Mouse (Mus musculus) ovary, adult 18-20 months (tissue): Measurements from ENCODE around the gene Plekhh2.
A peak's percentile ranks its signal among the peaks of the same experiment; 100 is the strongest.
"Not testable (repeated sequence)": the region's sequence is repeated elsewhere in the genome, so short reads cannot be mapped to it uniquely, and the experiment has no call there.

Experiments
- DNase-seq: peaks from one replicate; pipeline ENCODE4 v3.0.0; 2022; ENCODE audit warnings: low spot score, mixed read lengths

Plekhh2 gene

DNA sequence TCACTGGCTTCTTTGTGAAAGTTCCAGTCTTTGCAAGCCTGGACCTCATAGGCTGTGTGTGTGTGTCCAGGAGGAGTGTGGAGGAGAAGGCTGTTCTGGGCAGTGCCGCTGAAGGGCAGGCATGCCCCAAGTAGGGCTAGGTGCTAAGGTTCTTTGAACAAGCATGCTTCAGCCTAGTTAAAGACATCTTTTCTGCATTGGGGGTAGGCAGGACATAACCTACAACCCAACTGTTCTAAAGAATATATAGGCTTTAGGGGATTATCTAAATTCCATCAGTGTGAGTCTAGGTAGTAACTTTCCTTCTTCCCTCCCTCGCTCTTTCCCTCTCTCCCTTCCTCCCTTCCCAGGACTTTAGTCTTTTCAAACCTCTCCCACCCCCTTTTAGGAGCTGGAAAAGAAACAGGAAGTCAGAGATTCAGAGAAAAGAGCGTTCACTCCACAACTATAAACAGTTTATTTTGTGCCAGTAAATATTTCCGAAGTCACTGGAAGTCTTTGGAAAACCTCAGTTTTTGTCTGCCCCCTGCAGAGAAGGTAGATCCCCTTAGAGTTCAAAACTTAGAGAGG is 906 bp downstream of the Plekhh2 start:
- no peak for DNase-seq

DNA sequence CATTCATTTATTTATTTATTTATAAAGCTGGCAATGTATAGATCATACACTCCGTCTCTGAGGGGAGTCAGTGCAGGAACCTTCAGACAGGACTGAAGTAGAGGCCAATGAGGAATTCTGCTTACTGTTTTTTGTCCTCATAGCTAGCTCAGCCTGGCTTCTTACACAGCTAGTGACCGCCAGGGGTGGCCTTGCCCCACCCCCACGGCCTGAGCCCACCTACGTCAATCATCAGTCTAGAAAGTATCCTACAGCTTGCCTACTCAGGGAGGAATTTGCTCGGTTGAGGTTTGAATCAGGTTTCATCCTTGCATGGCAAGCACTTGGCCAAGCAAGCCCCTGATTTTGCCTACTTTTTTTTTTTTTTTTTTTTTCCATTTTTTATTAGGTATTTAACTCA is 4.2 kb downstream of the Plekhh2 start:
- DNase-seq: no peak

DNA sequence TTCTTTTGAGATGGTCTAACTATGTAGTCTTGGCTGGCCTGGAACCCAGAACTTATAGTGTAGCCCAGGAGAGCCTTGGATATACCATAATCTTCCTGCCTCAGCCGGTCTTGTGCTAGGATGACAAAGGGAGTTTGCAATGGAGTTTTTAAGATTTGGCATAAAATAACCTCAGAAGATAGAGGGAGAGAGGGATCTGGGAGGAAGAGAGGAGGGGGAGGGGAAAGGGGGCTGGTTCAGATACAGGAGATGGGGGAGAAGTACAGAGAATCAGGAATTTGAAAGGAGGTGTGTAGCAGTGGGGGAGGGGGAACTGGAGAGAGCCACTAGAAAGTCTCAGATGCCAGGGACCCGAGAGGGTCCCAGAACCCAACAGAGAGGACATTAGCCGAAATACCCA is 7.7 kb downstream of the Plekhh2 start:
- DNase-seq: no peak

DNA sequence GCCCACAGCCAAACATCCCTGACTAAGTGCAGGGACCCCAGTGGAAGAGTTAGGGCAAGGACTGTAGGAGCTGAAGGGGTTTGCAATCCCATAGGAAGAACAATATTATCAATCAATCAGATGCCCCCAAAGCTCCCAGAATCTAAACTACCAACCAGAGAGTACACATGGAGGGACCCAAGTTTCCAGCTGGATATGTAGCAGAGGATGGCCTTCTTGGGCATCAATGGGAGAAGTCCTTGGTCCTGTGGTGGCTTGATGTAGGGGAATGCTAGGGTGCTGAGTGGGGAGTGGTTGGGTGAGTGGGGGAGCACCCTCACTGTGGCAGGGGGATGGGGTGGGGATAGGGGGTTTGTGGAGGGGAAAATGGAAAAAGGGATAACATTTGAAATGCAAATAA is 8.4 kb downstream of the Plekhh2 start:
- DNase-seq: no peak

DNA sequence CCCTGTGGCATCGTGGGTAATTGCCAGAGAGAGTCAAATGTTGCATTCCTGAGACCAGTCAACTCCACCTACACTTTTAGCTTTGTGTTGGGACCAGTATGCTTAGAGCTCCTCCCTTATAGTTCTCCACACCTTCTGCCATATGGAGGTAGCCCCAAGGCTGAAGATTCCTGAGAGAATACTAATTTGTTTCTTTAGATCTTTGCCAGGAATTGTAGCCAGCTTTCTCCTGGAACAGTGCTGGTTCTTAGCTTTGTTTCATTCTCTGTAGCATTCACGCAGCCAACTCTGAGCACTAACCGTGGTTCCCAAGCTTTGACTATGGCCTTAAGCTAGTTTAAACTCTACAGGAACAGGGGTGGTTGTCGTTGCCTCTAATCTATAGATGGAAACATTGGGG is 17.7 kb downstream of the Plekhh2 start:
- no peak for DNase-seq

DNA sequence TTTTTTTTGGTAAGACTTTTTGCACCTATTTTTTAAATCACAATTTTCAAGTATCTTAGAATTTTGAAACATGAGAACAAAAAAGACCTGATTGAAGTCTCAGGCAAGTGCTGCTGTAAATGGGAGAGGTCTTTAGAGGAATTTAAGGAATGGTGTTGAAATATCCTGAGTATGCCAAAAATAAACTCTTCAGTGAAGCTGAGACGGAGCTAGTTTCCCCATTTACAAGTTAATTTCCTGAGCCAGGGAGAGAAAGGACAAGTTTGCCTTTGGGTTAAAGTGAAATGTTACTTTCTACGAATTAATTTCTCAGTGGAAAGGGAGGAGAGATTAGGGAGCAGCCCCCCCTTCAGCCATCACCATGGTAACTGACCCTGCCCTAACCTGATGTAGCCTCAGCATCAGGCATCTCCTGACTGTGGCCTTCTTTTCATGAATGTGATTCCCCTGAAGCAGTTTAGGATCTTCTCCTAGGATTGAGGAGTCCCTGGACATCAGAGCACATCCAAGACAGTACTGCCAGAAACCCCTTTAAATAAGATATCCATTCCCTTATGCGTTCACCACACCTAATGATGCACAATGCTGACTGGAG is 18.6 kb downstream of the Plekhh2 start:
- DNase-seq: no peak

DNA sequence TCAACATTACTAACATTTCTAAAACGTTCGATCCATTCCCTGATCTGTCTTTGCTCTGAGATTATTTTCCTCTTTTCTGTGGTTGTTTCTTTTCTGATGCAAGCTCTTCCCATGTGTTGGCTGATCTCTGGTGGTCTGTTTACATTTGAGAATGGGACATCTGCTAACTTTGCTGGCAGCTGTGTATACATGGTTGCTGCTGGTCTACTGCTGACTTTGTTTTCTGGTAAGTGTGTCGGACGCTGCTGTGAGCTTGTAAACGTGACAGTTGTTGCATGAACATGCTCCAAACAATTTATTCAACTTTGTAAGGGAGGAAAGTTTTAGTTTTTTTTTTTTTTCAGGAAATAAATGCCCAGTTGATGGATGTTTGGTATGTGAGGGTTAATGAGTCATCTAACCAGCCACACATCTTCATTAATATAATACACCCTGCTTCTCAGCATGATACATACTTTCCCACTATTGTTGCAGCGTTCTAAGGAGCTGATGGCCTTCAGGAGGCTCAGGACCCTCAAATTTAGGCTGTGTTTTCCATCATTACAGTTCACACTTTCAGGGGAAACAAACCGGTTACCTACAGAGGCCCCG is 21.3 kb downstream of the Plekhh2 start:
- DNase-seq: no peak

DNA sequence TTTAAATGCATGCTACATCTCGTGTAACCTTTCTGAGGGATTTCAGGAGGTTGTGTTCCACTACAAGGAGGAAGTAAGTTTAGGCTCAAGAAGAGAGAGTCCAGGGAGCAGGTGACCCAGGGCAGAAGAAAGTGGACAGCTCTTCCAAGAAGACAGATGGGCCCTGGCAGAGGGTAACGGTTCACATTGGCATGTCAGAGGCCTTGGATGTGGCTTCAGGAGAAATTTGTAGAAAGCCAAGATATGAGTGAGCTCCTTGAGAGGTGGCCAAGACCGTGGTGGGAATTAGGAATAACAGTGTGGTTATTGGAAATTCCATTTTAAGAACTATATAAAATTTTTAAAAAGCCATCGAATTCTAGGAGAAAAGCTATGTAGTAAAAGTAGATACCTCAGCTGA is 22.1 kb downstream of the Plekhh2 start:
- no peak for DNase-seq

DNA sequence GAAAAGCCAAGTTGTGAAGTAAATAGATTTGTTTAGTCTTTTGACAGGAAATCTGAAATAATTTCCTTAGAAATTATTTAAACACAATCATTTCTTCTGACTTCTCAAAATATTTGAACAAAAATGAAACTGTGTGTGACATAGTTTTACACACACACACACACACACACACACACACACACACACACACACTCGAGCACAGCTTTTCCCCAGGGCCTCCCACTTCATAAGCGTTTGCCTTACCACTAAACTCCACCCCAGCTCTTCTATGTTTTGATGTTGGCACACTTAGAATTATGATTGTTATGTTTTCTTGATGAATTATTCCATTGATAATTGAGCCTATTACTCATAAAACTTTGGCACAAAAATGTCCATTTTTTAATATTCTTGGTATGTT is 22.9 kb downstream of the Plekhh2 start:
- no peak for DNase-seq

DNA sequence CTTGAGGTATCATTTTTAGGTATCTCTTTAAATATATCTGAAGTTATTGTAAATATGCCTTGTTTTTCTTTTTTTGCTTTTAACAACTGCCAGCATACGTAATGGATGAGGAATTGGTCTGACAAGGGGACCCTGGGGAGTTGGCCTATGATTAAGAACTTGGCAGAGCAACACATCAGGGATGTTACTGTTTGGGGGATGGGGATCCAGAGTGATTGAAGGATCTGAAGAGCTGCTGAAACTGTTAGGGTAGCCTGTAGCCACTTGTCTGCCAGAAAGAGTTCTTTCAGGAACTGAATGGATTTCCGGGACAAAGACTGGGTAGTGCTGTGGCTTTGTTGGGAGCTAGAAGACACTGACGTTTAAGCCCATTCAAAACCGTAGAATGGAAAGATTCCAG is 23.5 kb downstream of the Plekhh2 start:
- no peak for DNase-seq

DNA sequence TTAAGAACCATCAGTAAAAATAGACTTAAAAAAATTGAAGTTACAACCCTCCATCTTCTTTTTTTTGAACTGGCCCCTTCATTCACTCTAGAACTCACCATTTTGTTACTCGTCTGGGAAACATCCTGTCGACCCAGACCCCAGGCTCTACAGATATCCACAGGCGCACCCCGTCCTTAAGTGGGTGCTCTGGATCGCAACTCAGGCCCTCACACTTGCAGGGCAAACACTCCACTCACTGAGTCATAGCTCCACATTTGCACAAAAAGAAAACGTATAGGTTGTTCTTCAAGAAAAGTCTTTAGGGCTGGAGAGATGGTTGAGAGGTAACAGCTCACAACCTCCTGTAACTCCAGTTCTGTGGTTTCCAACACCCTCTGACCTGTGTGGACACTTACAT is 25.6 kb downstream of the Plekhh2 start:
- no peak for DNase-seq

DNA sequence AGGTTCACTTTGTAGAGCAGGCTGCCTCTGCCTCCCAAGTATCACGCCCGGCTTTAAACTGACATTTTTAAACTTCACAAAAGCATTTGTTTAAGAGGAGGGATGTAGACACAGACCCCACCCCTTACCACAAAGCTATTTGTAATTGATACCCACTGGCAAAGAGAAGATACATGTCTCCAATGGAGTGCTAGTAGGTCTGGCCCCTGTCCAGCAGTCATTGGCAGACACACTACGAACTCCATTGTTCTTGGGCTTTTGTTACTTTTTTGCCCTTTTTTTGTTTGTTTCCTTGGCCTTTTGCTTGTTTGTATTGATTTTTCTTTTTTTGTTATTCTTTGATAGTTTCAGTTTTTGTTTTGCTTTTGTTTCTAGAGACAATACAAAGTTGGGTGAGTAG is 26.3 kb downstream of the Plekhh2 start:
- DNase-seq: no peak

DNA sequence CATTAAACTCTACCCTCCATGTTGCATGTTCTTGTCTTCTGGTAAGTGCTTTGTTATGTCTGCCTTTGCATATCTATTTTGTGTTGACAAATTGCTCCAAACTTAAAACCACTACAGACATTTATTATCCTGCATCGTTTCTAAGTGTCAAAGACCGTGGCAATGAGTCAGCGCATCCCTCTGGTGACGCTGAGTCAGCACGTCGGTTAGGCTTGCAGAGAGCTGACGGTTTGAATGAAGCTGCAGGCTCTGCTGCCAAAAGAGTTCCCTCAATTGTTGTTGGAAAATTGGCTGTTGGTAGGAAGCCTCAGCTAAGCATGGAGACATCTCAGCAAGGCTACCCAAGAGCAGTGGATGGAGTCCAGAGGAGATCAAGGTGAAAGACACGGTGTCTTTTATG is 28.9 kb downstream of the Plekhh2 start:
- peak; percentile 11 for DNase-seq

DNA sequence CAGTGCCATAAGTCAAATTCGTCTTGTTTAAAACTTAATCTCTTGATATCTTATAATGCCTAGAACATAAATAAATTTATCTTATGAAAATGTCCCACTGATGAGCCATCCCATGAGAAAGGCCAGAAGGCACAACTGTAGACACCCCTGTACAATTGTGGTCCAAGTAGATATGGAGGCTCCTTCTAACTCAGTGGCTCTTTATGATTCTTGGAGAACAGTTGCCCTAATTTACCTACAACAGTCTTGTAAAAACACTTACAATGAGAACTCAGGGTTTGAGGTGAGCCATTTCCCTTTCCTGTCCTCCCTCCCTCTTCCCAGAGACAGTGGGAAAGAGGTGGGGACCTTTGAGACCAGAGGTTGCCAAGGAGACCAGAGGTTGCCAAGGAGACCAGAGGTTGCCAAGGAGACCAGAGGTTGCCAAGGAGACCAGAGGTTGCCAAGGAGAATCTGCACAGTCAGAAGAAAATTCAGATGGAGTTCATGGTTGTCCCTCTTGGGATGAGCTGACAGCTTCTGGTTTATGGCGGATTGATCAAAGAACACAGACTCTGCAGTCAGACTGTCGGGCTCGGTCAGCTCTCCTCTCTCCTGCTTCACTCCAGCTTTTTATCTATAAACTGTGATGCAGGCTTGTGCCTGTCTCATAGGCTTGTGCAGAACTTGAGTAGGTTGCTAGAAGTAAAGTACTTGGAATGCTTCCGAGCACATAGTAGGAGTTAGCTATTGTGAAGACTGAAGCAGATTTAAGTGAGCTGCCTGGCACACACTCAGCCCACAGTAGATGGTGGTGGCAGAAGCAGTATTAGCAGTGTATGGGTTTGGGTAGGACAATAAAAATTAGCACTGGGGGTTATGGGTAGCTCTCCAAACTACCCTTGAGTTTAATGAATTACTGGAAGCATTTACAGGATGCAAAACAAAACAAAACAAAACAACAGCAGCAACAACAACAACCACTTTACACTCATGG is 39.5 kb downstream of the Plekhh2 start:
- DNase-seq: no peak

DNA sequence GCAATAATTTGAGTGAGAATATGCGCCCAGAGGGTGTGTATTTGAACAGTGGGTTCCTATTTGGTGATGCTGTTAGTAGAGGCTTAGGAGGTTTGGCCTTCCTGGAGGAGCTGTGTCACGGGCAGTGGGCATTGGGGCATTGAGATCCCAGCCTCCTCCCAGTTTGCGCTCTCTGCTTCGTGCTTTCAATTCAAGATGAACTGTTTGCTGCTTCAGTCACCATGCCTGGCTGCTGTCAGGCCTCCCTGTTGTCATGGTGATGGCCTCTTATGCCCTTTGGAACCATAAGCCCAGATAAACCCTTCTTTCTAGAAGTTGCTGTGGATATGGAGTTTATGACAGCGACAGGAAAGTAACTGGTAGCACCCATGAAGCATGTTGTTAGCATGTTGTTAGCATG is 40.5 kb downstream of the Plekhh2 start:
- DNase-seq: no peak

DNA sequence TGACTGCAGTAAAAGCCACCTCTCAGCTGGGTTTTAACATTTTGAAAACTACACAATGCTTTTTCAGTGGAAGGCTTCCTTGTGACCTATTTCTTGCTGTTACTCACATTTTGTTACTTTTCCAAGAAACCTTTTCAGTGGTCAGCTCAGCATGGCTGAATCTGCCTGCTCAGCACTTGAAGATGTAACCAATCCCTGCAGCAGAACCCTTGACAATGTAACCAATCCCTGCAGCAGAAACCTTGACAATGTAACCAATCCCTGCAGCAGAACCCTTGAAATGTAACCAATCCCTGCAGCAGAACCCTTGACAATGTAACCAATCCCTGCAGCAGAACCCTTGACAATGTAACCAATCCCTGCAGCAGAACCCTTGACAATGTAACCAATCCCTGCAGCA is 52.6 kb downstream of the Plekhh2 start:
- not testable (repeated sequence) for DNase-seq

DNA sequence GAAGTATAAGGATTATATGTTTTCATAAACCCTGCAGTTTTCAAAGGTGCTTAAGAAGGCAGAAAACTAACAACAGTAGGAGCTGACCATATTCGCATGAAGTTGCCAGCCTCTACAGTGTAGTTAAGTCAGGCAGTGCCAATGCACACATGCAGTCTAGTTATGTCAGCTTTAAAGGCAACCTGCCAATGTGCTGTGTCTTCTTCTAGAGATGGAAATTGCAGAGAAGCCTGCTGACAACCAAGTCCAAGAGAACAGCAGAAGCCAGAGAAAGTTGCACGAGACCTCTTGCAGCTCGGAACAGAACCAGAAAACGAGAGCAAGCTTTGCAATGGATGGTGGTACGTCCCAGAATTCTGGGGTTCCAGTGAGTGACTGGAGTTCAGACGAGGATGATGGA is 54.1 kb downstream of the Plekhh2 start:
- DNase-seq: no peak

DNA sequence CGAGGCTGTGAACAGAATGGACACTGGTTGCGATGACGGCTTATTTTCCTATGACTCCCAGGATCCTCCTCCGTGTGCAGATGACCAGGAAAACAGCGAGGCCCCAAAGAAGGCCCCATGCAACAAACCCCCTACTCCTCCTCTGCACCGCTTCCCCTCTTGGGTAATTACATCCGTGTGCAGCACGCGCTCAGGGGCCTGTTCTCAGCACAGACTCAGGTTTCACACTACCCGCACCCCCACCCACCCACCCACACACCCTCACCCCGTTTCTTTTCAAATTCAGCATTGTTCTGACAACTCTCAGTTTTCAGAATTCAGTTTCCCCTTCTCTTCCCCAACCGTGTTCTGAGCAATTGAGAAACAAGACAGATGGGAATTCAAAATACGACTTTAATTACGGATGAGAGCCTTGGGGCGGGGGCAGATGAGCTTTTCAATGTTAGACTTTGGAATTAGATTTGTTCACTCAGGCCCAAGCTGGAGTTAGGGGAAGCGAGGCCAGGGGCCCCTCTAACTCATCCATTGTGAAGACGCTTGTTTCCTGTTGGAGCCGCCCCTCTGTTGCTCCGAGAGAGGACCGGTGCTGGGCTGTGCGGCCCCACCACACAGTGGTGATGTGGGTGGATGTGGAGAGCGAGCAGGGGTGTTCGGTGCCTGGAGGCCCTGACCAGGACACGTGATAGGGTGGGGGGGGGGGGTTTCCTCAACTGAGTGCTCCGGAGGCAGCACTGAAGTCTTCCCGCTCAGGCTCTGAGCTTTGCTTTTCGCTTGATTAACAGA is 55.3 kb downstream of the Plekhh2 start:
- DNase-seq: no peak

DNA sequence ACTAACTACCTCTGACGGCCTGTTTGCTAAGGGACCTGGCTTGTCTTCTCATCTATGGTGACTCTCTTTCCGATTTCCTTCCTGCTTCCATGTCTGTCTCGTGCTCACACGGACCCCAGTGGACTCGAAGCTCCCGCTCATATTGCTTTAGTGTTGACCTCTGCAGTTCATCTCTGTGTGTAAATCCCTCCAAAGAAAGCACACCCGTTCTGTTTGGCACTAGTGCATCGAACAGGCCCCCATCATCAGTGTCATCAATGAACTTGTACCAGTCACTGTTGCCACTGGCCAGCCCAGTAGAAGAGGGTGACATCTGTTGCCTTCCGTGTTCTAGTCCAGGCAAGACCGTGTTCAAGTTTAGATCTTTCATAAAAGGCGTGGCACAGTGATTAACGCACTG is 57.1 kb downstream of the Plekhh2 start:
- DNase-seq: no peak

DNA sequence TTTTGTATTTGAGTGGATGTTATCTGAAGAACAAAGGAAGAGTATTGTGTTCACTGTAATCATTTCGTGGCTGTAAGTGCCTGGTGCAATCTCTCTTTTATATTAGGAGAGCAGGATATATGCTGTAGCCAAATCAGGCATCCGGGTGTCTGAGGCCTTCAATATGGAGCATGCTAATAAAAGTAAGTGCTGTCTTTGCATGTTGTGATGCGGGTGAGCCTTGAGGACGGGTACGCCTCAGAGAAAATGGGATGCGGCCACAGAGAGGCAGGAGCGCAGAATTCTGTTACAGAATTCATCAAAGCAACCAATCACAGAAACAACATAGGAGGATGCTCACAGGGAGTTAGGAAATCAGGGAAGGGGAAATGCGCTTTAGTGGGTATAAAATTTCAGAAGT is 58.1 kb downstream of the Plekhh2 start:
- DNase-seq: no peak

DNA sequence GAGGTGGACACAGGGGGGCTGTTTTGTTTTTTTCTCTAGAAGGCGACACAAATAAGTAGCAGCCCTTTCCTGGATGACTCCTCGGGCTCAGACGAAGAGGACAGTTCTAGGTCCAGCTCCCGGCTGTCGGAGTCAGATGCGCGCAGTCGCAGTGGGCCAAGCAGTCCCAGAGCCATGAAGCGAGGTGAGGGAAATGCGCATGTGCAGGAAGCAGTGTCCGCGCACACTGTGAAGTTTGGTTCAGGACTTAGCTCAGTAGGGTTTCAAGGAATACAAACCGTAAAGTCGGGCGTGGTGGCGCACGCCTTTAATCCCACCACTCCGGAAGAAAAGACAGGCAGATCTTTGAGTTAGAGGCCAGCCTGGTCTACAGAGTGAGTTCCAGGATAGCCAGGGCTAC is 59.9 kb downstream of the Plekhh2 start:
- no peak for DNase-seq

DNA sequence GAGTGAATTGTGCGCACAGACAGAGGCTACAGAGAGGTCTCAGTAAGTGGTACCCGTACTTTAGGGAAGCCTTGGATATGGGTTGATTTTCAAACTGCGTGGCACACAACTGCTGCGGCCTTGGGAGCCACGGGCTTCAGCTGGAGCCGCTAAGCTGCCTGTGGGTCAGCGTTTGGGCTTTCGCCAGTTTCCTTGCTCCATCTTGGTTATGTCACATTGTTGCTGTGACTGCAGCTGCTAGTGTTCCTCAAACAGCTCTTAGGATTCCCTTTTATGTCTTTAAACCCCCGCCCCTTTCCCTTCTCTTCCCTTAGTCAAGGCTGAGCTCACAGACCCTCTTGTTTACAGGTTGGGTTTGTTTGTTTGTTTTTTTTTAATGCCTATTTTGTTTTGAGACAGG is 61.6 kb downstream of the Plekhh2 start:
- DNase-seq: no peak
